Mouse (Mus musculus): ENCODE measurements around the gene Zdhhc25. TPM values are rescaled to one million over a fixed set of nuclear protein-coding genes. Genes with fewer than 3 reads are reported as not detected.

Zdhhc25 gene
- not detected for polyA plus RNA-seq (2014; fragmentation: Illumina TruSeq; extraction: RNeasy Lipid Tissue Mini Kit (QIAGEN cat#74804); ENCODE audit: low read depth, low replicate concordance)

GRCm38 (mm10) chr15:88600002-88600401 is at the start of gene Zdhhc25:
Gene Zdhhc25 (plus strand): TSS chr15:88600302.

Other genes with a start within 250 kb of the Zdhhc25 start
- 43.2 TPM for gene Brd1, start 133.9 kb downstream of the Zdhhc25 start, polyA plus RNA-seq (2014; fragmentation: Illumina TruSeq; extraction: RNeasy Lipid Tissue Mini Kit (QIAGEN cat#74804); ENCODE audit: low read depth, low replicate concordance)
- 24.8 TPM for gene Zbed4, start 151.4 kb downstream of the Zdhhc25 start, polyA plus RNA-seq (2014; fragmentation: Illumina TruSeq; extraction: RNeasy Lipid Tissue Mini Kit (QIAGEN cat#74804); ENCODE audit: low read depth, low replicate concordance)
- 5.1 TPM for gene Alg12, start 219.0 kb downstream of the Zdhhc25 start, polyA plus RNA-seq (2014; fragmentation: Illumina TruSeq; extraction: RNeasy Lipid Tissue Mini Kit (QIAGEN cat#74804); ENCODE audit: low read depth, low replicate concordance)
- 6.4 TPM for gene Creld2, start 219.3 kb downstream of the Zdhhc25 start, polyA plus RNA-seq (2014; fragmentation: Illumina TruSeq; extraction: RNeasy Lipid Tissue Mini Kit (QIAGEN cat#74804); ENCODE audit: low read depth, low replicate concordance)